ENCODE assay signal across 12 mouse cellular contexts in genomic region chr3:84478195-84478594, GRCm38 (mm10). TPM values are rescaled to one million over a fixed set of nuclear protein-coding genes. Genes with fewer than 3 reads are reported as not detected.
DNase-seq lines count a peak whose midpoint lies in the region; ATAC-seq and TF ChIP-seq lines count a peak whose summit lies in the region.
"Had no signal": no experiment of that assay in that cellular context is flagged by ENCODE, and none has a peak within 500 bp of the region (broad histone marks: within the 10 kb centered on the region; RNA-seq: fewer than 3 reads in every experiment).

No protein-coding gene starts in this region.

- no peak overlapping the region for H3K9ac ChIP-seq in kidney, embryonic 14.5 days (ENCODE audit: low read depth, low read length)
- H3K9ac ChIP-seq in limb, embryonic 13.5 days: no peak overlapping the region
- H3K9ac ChIP-seq in neural tube, embryonic 13.5 days: peak overlapping the region; percentile 84; the same call in 1 of the 2 replicates

- TF ChIP-seq POLR2A in embryonic fibroblast, embryonic 13.5 days (IDR thresholded peaks at IDR 0.05; ENCODE audit: low read depth, low read length): no peak

- H3K4me3 ChIP-seq in kidney, embryonic 14.5 days (ENCODE audit: low read length): peak overlapping the region; percentile 67; the same call in 1 of the 2 replicates
- peak overlapping the region; percentile 69 for H3K4me3 ChIP-seq in embryonic fibroblast, embryonic 13.5 days (ENCODE audit: insufficient read depth, low read length)
- H3K4me3 ChIP-seq in limb, embryonic 13.5 days: peak overlapping the region; percentile 68; the same call in 1 of the 2 replicates
- peak overlapping the region; percentile 70 for H3K4me3 ChIP-seq in neural tube, embryonic 13.5 days

- no peak for TF ChIP-seq CTCF in embryonic fibroblast, embryonic 13.5 days (IDR thresholded peaks at IDR 0.05; ENCODE audit: borderline replicate concordance, insufficient read depth, low read length)

- H3K36me3 ChIP-seq in kidney, embryonic 14.5 days (ENCODE audit: control insufficient read depth, insufficient read depth, low read length): no peaks in the 10 kb centered on the region
- no peaks in the 10 kb centered on the region for H3K36me3 ChIP-seq in limb, embryonic 13.5 days
- H3K36me3 ChIP-seq in neural tube, embryonic 13.5 days: no peaks in the 10 kb centered on the region

- no peak overlapping the region; the same call in 1 of the 2 replicates for H3K4me2 ChIP-seq in kidney, embryonic 14.5 days (replicated peaks; ENCODE audit: low read depth, low read length)
- H3K4me2 ChIP-seq in limb, embryonic 13.5 days (replicated peaks): peak overlapping the region; percentile 99
- H3K4me2 ChIP-seq in neural tube, embryonic 13.5 days: peak overlapping the region; percentile 97

- peaks cover 17% of the 10 kb centered on the region for H3K4me1 ChIP-seq in kidney, embryonic 14.5 days (ENCODE audit: control insufficient read depth, insufficient read depth, low read length)
- 0 out of 2 replicates have a peak, but pooled peaks cover 4% of the 10 kb centered on the region for H3K4me1 ChIP-seq in embryonic fibroblast, embryonic 13.5 days (ENCODE audit: control insufficient read depth, insufficient read depth, low read length)
- H3K4me1 ChIP-seq in limb, embryonic 13.5 days: peaks cover 49% of the 10 kb centered on the region
- H3K4me1 ChIP-seq in neural tube, embryonic 13.5 days (replicated peaks): peaks cover 47% of the 10 kb centered on the region

- peaks cover 21% of the 10 kb centered on the region for H3K27me3 ChIP-seq in kidney, embryonic 14.5 days (ENCODE audit: control insufficient read depth, insufficient read depth, low read length)
- H3K27me3 ChIP-seq in limb, embryonic 13.5 days: peaks cover 68% of the 10 kb centered on the region
- peaks cover 40% of the 10 kb centered on the region for H3K27me3 ChIP-seq in neural tube, embryonic 13.5 days

- H3K27ac ChIP-seq in kidney, embryonic 14.5 days (ENCODE audit: low read depth, low read length): no peak overlapping the region
- no peak overlapping the region for H3K27ac ChIP-seq in embryonic fibroblast, embryonic 13.5 days (ENCODE audit: insufficient read depth, low read length)
- H3K27ac ChIP-seq in limb, embryonic 13.5 days: no peak overlapping the region
- no peak overlapping the region for H3K27ac ChIP-seq in neural tube, embryonic 13.5 days (replicated peaks)
- H3K27ac ChIP-seq: heart, adult 2 months had no signal

- no peak for ATAC-seq in kidney, embryonic 14.5 days (ENCODE audit: low FRiP score, low TSS enrichment)
- no peak for ATAC-seq in limb, embryonic 13.5 days (ENCODE audit: low FRiP score, low read depth)
- no peak for ATAC-seq in neural tube, embryonic 13.5 days (ENCODE audit: low read depth)
- no peak for ATAC-seq in megakaryocyte, adult 5-6 weeks (ENCODE audit: poor library complexity, severe bottlenecking)
- ATAC-seq: activated CD4-positive, CD25-positive, alpha-beta regulatory T cell, adult 4 months had no signal

- no peak for DNase-seq in kidney, postnatal 36 days
- no peak for DNase-seq in ovary, postnatal 36 days (ENCODE audit: low spot score)
- DNase-seq in cerebellum, adult 11-12 months: no peak
- DNase-seq: cerebellum, postnatal 10 days; heart, adult 2 months; layer of hippocampus, postnatal 36 days had no signal

- WGBS in kidney, embryonic 14.5 days: 6% methylated on average over 7 of the region's 7 CpGs
- 8% methylated on average over 7 of the region's 7 CpGs for WGBS in limb, embryonic 13.5 days
- 3% methylated on average over 7 of the region's 7 CpGs for WGBS in neural tube, embryonic 13.5 days

- no peaks in the 10 kb centered on the region for H3K9me3 ChIP-seq in kidney, embryonic 14.5 days (ENCODE audit: control insufficient read depth, low read length)
- no peaks in the 10 kb centered on the region for H3K9me3 ChIP-seq in limb, embryonic 13.5 days
- no peaks in the 10 kb centered on the region for H3K9me3 ChIP-seq in neural tube, embryonic 13.5 days

RNA-seq across cellular contexts. Expression of gene Fhdc1, which starts 2.0 kb away (rescaled TPM):
- 0.87 and 4.4 TPM in 2 replicates for polyA plus RNA-seq in kidney, embryonic 14.5 days (2014; fragmentation: Nextera tagmentation; extraction: Ambion mirVana)
- polyA plus RNA-seq in embryonic fibroblast, embryonic 13.5 days (2011; ENCODE audit: insufficient read length, low read depth, missing spikeins): 9.7 and 13.2 TPM in 2 replicates
- polyA plus RNA-seq in limb, embryonic 13.5 days (2015; fragmentation: Nextera tagmentation; extraction: Ambion mirVana): 4.4 and 6.2 TPM in 2 replicates
- 6.3 and 6.5 TPM in 2 replicates for polyA plus RNA-seq in neural tube, embryonic 13.5 days (2015; fragmentation: Nextera tagmentation; extraction: Ambion mirVana)
- 0.09 and 0.32 TPM in 2 replicates for total RNA-seq in megakaryocyte, adult 5-6 weeks (2015)
- 0.65 and 0.73 TPM in 2 replicates for total RNA-seq in megakaryocyte, adult 5-6 weeks (2017)
